ENCODE assay signal across 1 mouse cellular context in the genomic region with DNA sequence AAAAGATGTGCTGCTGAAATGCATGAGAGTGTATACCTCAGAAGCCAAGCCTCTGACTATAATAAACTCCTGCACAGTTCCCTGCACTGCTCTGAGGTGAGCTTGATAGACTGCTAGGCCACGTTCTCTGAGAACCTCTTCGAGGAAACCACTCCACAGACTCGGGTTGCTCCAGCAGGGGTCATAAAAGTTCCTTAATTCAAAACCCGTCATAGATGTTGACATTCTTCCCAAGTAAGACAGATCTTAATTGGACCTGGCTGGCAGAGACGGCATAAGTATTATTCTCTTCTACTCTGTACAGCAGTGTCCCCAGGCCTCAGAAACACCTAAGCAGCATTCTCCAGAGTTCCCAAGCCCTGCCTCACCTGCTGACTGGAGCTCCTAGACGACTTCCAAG.
TF ChIP-seq lines count a peak whose summit lies in the region.

No protein-coding gene starts in this region.

TF ChIP-seq in MEL, 35 proteins besides CTCF, POLR2A, EP300 and RAD21:
- no peak for TF ChIP-seq MXI1 (IDR thresholded peaks at IDR 0.05; ENCODE audit: low read depth, low read length)
- TF ChIP-seq GATA1 (IDR thresholded peaks at IDR 0.05; ENCODE audit: low read depth, low read length), result no peak
- TF ChIP-seq ELF1 (IDR thresholded peaks at IDR 0.05; ENCODE audit: low read depth, low read length), result no peak
- no peak for TF ChIP-seq GABPA (IDR thresholded peaks at IDR 0.05; ENCODE audit: low read depth, low read length)
- TF ChIP-seq POLR2AphosphoS5 (IDR thresholded peaks at IDR 0.05; ENCODE audit: borderline replicate concordance, low read depth, low read length), result no peak
- TF ChIP-seq SMC3 (IDR thresholded peaks at IDR 0.05; ENCODE audit: low read depth, low read length), result no peak
- no peak for TF ChIP-seq TCF12 (IDR thresholded peaks at IDR 0.05; ENCODE audit: low read depth, low read length)
- no peak for TF ChIP-seq ZNF384 (IDR thresholded peaks at IDR 0.05; ENCODE audit: low read depth, low read length)
- no peak for TF ChIP-seq MYB (IDR thresholded peaks at IDR 0.05; ENCODE audit: low read depth, low read length)
- TF ChIP-seq NRF1 (IDR thresholded peaks at IDR 0.05; ENCODE audit: insufficient read depth, low read depth, low read length, poor library complexity, severe bottlenecking), result no peak
- TF ChIP-seq MAFK (IDR thresholded peaks at IDR 0.05; ENCODE audit: borderline replicate concordance, low read depth, low read length), result no peak
- TF ChIP-seq KAT2A (conservative IDR thresholded peaks at IDR 0.05; ENCODE audit: low read depth, low read length), result no peak
- TF ChIP-seq ZKSCAN1 (IDR thresholded peaks at IDR 0.05; ENCODE audit: low read depth, low read length), result no peak
- TF ChIP-seq BHLHE40 (IDR thresholded peaks at IDR 0.05; ENCODE audit: borderline replicate concordance, low read depth, low read length), result no peak
- TF ChIP-seq JUND (IDR thresholded peaks at IDR 0.05; ENCODE audit: low read depth, low read length), result no peak
- no peak for TF ChIP-seq USF1 (IDR thresholded peaks at IDR 0.05; ENCODE audit: low read depth, low read length)
- no peak for TF ChIP-seq HCFC1 (IDR thresholded peaks at IDR 0.05; ENCODE audit: low read depth, low read length)
- no peak for TF ChIP-seq MAX (IDR thresholded peaks at IDR 0.05; ENCODE audit: low read length)
- no peak for TF ChIP-seq ZC3H11A (IDR thresholded peaks at IDR 0.05; ENCODE audit: low read depth, low read length)
